Mouse (Mus musculus) thymus, adult 2 months (tissue): ENCODE measurements around the gene Prdx5.

Source experiments
- CTCF ChIP-seq: fragments of 200-500 bp; IDR thresholded peaks from 2 replicates; pipeline ENCODE4 v1.5.1; 2012; ENCODE audit warnings: mild to moderate bottlenecking, control low read depth, low read length, moderate library complexity, borderline replicate concordance; ENCODE audit not compliant: control insufficient read depth, poor library complexity, insufficient read depth; ENCODE audit errors: extremely low read depth
- POLR2A ChIP-seq: fragments of 200-500 bp; IDR thresholded peaks from 2 replicates; pipeline ENCODE4 v1.6.1; 2012; ENCODE audit warnings: mild to moderate bottlenecking, low read length, control low read depth, moderate library complexity; ENCODE audit not compliant: control insufficient read depth, poor library complexity, insufficient read depth; ENCODE audit errors: extremely low read depth

DNA sequence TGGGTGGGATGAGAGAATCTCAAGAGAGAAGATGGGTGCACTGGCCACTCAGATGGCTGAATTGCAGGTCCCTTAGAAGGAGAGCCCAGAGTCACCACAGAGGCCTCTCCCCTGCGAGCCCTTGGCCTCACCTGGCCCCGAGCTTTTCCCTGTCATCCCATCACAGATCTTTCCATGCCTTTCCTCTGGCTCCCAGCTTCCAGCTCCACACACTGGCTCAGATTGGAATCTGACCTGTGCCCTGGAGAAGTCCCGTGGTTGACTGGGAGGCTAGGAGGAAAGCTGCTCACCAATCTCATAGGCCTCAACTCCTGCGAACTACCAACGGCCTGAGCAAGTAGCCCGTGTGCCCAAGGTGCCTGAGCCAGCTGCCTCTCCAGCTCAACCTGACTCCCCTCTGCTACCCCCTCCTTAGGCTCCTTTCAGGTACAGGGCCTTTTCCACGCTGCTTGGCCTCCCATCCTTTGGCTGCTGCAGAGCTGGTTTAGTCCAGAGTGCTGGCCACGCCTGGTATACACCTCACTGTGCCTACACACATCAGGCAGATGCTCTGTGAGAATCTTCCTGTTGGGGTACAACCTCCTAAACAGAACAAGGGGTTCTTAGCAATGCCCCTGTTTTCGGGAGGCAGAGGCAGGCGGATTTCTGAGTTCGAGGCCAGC is 4.3 kb downstream of the Prdx5 start:
- TF ChIP-seq CTCF (no peak), POLR2A (no peak)
